Mouse (Mus musculus) gastrocnemius, adult 18-20 months (tissue): ENCODE measurements at regions not wholly inside any gene's neighbourhood (a gene's known extent, or its start where the extent isn't known, plus 50 kb on each side); places are given as distances from the start of the nearest gene placed in this dataset.

ENCODE experiments used
- DNase-seq: peaks from one replicate; pipeline ENCODE4 v3.0.0; 2021; ENCODE audit warnings: low spot score

GRCm38 (mm10) chr5:96931576-96932152 is 65.8 kb upstream of the Bmp2k start:
- no peak for DNase-seq

GRCm38 (mm10) chr5:96936239-96936638 is 61.2 kb upstream of the Bmp2k start:
- DNase-seq, result no peak

- no peak for DNase-seq
Observed at GRCm38 (mm10) chr5:96938718-96939117, 58.8 kb upstream of the Bmp2k start.

GRCm38 (mm10) chr5:96939273-96939672 is 58.2 kb upstream of the Bmp2k start:
- no peak for DNase-seq

- peak; percentile 39 for DNase-seq
Observed at GRCm38 (mm10) chr5:96940170-96941086, 57.1 kb upstream of the Bmp2k start.

GRCm38 (mm10) chr5:96941087-96941468 is 56.4 kb upstream of the Bmp2k start:
- no peak for DNase-seq

GRCm38 (mm10) chr5:96941518-96941917 is 56.0 kb upstream of the Bmp2k start:
- DNase-seq, result no peak
